Mouse (Mus musculus): ENCODE measurements around the gene Shank2.
A peak's percentile ranks its signal among the peaks of the same experiment; 100 is the strongest.

The Shank2 gene

GRCm38 (mm10) chr7:144001628-144002027 lies at the start of gene Shank2:
Gene Shank2, plus strand, starts transcription at chr7:144001928.
- DNase-seq (ENCODE audit: low spot score), result no peak

- DNase-seq (ENCODE audit: low spot score), result no peak
Observed at GRCm38 (mm10) chr7:143952130-143952529, 49.6 kb upstream of the Shank2 start.

- no peak for DNase-seq (ENCODE audit: low spot score)
Observed at GRCm38 (mm10) chr7:143956575-143957295, 45.0 kb upstream of the Shank2 start.

- no peak for DNase-seq (ENCODE audit: low spot score)
Observed at GRCm38 (mm10) chr7:143958030-143958565, 43.6 kb upstream of the Shank2 start.

- no peak for DNase-seq (ENCODE audit: low spot score)
Observed at GRCm38 (mm10) chr7:143963813-143964212, 37.9 kb upstream of the Shank2 start.

- no peak for DNase-seq (ENCODE audit: low spot score)
Observed at GRCm38 (mm10) chr7:143966621-143967020, 35.1 kb upstream of the Shank2 start.

- no peak for DNase-seq (ENCODE audit: low spot score)
Observed at GRCm38 (mm10) chr7:143977491-143977830, 24.3 kb upstream of the Shank2 start.

- DNase-seq (ENCODE audit: low spot score), result no peak
Observed at GRCm38 (mm10) chr7:143977831-143978682, 23.7 kb upstream of the Shank2 start.

- peak; percentile 28 for DNase-seq (ENCODE audit: low spot score)
Observed at GRCm38 (mm10) chr7:143978741-143979371, 22.9 kb upstream of the Shank2 start.

- DNase-seq (ENCODE audit: low spot score), result no peak
Observed at GRCm38 (mm10) chr7:143979986-143980385, 21.7 kb upstream of the Shank2 start.

GRCm38 (mm10) chr7:143986281-143986680 lies 15.4 kb upstream of the Shank2 start:
- no peak for DNase-seq (ENCODE audit: low spot score)

- DNase-seq (ENCODE audit: low spot score), result no peak
Observed at GRCm38 (mm10) chr7:143991160-143991559, 10.6 kb upstream of the Shank2 start.

GRCm38 (mm10) chr7:143999073-143999472 lies 2.7 kb upstream of the Shank2 start:
- DNase-seq (ENCODE audit: low spot score), result no peak

GRCm38 (mm10) chr7:144003471-144003870 lies 1.7 kb downstream of the Shank2 start:
- DNase-seq (ENCODE audit: low spot score), result no peak

- no peak for DNase-seq (ENCODE audit: low spot score)
Observed at GRCm38 (mm10) chr7:144008079-144008478, 6.4 kb downstream of the Shank2 start.

- no peak for DNase-seq (ENCODE audit: low spot score)
Observed at GRCm38 (mm10) chr7:144008985-144009384, 7.3 kb downstream of the Shank2 start.

- DNase-seq (ENCODE audit: low spot score), result no peak
Observed at GRCm38 (mm10) chr7:144014485-144014884, 12.8 kb downstream of the Shank2 start.

- no peak for DNase-seq (ENCODE audit: low spot score)
Observed at GRCm38 (mm10) chr7:144021801-144022200, 20.1 kb downstream of the Shank2 start.

- no peak for DNase-seq (ENCODE audit: low spot score)
Observed at GRCm38 (mm10) chr7:144022682-144023081, 21.0 kb downstream of the Shank2 start.

GRCm38 (mm10) chr7:144023561-144023960 lies 21.8 kb downstream of the Shank2 start:
- DNase-seq (ENCODE audit: low spot score), result no peak

- no peak for DNase-seq (ENCODE audit: low spot score)
Observed at GRCm38 (mm10) chr7:144026024-144026752, 24.5 kb downstream of the Shank2 start.

- no peak for DNase-seq (ENCODE audit: low spot score)
Observed at GRCm38 (mm10) chr7:144029246-144029645, 27.5 kb downstream of the Shank2 start.

Measured in layer of hippocampus, adult 11-12 months (tissue).